Mouse (Mus musculus) gastrocnemius, adult 8-10 months (tissue): ENCODE measurements around the gene Gm4871. TPM values are rescaled to one million over a fixed set of nuclear protein-coding genes. Genes with fewer than 3 reads are reported as not detected.

Source experiments
- DNase-seq, 2 experiments: peaks; one replicate each; pipeline ENCODE4 v3.0.0; 2022; ENCODE audit warnings: low spot score in 2 of 2
- total RNA-seq, 4 experiments: library from RNA; stranded (reverse); gene quantifications; 2 replicates each; pipeline ENCODE4 v1.2.4; 2022

Gm4871 gene
- total RNA-seq, 4 experiments from 2014 or later: not detected

DNA sequence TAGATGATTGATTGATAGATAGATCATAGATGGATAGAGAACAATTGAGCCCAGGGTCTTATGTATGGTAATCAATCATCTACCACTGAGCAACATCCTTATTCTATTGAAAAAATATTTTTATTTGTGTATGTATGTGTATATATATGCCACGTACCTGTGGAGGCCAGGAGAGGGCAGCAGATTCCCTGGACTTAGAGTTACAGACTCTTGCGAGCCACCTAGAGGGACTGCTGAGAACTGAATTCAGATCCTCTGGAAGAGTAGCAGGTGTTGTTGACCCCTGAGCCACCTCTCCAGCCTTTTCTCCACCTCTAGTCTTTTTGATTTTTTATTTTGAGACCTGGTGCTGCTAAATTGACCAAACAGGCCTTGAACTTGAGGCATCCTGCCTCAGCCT is 34.1 kb downstream of the Gm4871 start:
- no peak for DNase-seq

DNA sequence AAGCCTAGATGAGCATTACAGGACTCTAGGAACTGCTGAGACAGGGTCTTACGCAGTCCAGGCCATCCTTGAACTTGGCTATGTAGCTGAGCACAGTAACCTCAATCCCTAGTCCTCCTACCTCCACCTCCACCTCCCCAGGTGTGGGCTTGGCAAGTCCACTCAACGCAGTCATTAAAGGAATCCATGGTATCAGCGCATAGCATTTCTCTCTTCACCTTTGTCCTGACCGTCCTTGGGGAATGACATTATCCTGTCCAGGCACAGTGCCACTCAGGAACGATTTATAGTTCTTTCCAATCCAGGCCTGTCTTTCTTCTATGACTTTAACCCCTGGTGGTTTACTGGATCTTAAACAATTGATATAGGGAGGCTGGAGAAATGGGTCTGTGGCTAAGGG is 42.1 kb downstream of the Gm4871 start:
- no peak for DNase-seq

DNA sequence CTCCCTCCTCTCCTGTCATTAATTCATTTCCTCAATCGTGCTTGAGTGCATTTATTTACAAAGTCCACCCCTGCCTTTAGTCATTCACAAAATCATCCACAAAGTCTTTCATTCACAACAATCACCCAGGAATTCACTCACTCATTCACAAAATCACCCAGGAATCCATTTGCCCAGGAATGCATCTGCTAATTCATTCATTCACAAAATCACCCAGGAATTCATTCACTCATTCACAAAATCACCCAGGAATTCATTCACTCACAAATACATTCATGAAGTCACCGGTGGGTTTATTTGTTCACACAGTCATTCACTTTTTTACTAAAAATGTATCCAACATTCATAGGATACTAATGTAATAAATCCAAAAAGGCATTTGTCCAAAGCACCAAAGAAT is 42.5 kb downstream of the Gm4871 start:
- no peak for DNase-seq

DNA sequence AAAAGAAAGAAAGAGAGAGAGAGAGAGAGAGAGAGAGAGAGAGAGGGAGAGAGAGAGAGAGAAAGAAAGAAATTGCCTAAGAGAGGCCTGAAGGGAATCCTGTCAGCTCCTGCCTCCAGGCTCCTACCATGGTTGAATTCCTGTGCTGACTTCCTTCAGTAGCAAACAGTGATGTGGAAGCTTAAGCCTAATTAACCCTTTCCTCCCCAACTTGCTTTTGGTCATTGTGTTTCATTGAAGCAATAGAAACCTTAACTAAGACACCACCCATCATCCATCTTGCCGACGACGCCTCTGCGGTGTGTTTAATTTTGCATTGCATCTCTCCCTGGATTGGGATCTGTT is 43.5 kb downstream of the Gm4871 start:
- no peak for DNase-seq

DNA sequence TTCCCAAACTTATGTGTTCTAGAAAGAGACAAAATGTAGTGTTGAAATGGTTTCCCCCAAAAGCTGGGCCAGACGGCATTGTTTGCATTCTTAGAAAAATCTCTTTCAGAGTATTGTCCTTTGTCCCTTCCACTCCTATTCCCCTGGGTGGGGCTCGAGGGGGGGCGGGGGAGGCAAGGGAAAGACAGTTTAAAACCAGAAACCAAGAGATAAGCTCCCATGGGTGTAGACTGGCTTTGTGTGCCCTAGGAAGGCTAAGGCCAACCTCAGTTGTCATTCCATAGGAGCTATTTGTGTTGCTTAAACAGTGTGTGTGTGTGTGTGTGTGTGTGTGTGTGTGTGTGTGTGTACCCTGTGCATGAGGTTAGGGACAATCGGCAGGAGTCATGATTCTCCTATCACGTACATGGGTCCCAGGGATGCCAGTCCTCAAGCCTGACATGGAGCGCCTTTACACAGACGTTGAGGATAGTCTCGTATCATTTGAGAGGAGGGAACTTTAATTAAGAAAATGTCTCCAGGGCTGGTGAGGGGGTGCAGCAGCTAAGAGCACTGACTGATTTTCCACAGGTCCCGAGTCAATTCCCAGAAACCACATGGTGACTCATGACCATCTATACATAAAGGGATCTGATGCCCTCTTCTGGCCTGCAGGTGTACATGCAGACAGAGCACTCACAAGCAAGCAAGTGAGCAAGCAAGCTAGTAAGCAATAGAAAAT is 44.1 kb downstream of the Gm4871 start:
- DNase-seq: no peak

DNA sequence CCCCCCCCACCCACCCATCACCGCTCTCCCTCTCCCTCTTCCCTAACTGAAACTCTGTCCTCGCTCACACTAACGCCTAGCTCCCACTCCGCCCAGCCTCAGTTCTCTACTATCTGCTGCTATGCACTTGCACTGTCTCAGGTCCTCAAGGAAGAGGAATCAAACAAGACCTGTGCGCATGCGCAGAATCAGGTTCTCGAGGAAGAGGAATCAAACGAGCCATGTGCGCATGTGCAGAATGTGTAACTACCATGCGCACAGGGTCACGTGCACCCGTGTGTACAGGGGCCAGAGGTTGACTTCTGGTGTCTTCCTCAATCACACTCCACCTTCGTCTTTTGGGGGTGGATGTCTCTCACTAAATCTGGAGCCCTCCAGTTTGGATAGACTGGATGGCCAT is 45.0 kb downstream of the Gm4871 start:
- DNase-seq: no peak

DNA sequence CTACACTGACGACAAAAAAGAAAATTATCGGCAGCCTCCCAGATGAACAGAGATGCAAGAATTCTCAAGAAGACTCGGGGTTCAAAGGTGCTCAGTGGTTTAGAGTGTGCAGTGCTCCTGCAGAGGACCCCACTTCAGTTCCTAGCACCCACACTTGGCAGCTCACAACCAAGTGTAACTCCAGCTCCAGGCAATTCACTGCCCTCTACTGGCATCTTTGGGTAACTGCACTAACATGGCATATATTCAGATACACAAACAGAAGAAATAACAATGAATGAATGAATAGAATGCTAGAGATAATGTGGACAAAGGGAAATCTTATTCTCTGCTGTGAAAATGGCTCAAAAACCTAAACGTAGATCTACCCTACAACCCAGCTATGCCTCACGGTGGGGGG is 47.7 kb downstream of the Gm4871 start:
- no peak for DNase-seq

DNA sequence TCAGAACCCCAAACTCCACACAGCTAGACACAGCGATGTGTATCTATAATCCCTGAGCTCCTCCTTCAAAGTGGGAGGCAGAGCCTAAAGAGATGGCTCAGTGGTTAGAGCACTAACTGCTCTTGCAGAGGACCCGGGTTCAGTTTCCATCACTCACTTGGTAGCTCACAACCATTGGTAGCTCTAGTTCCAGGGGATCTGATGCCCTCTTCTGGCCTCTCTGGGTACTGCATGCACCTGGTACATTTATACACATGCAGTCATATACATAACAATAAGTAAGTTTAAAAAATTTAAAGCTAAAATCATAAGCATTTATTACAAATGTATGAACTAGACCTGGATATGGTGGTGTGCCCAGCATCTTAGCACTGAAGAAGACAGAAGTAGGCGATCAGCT is 49.3 kb downstream of the Gm4871 start:
- DNase-seq: no peak

Other genes with a start within 250 kb of the Gm4871 start
- gene Smurf1, start 66.9 kb downstream of the Gm4871 start, total RNA-seq: 10 to 100 TPM; 10.6 to 14.2 (median 11.2) TPM
- gene 1700018F24Rik, start 10.2 kb upstream of the Gm4871 start, total RNA-seq: not detected
- 10 to 100 TPM; 23.0 to 27.7 (median 26.2) TPM for gene Arpc1a, start 51.1 kb upstream of the Gm4871 start, total RNA-seq
- not detected for gene Kpna7, start 51.3 kb upstream of the Gm4871 start, total RNA-seq
- gene Arpc1b, start 81.5 kb upstream of the Gm4871 start, total RNA-seq: 10 to 100 TPM; 17.1 to 25.0 (median 18.7) TPM
- 10 to 100 TPM; 39.8 to 50.9 (median 45.1) TPM for gene Pdap1, start 107.5 kb upstream of the Gm4871 start, total RNA-seq
- 10 to 100 TPM; 46.9 to 59.4 (median 52.6) TPM for gene Bud31, start 107.6 kb upstream of the Gm4871 start, total RNA-seq
- gene Ptcd1, start 134.4 kb upstream of the Gm4871 start, total RNA-seq: 10 to 100 TPM; 10.7 to 12.3 (median 11.0) TPM
- 10 to 100 TPM in 2 of 4 experiments, 1 to 10 TPM in 2; 7.7 to 10.3 (median 9.5) TPM for gene Cpsf4, start 134.5 kb upstream of the Gm4871 start, total RNA-seq
- 100 to 1,000 TPM; 621 to 954 (median 825) TPM for gene Atp5j2, start 159.3 kb upstream of the Gm4871 start, total RNA-seq
- 10 to 100 TPM; 11.6 to 12.3 (median 11.7) TPM for gene Zkscan14, start 169.1 kb upstream of the Gm4871 start, total RNA-seq
- gene Zkscan5, start 171.8 kb upstream of the Gm4871 start, total RNA-seq: 10 to 100 TPM in 1 of 4 experiments, 1 to 10 TPM in 3; 7.7 to 10.3 (median 7.9) TPM
- 10 to 100 TPM; 10.1 to 15.3 (median 10.5) TPM for gene Zfp655, start 199.0 kb upstream of the Gm4871 start, total RNA-seq
- gene Zscan25, start 247.7 kb upstream of the Gm4871 start, total RNA-seq: 1 to 10 TPM; 8.4 to 9.8 (median 8.9) TPM